Mouse (Mus musculus) retina, postnatal 7 days (tissue): ENCODE measurements around the gene Bysl.

Source experiments
- DNase-seq: peaks from one replicate; pipeline ENCODE4 v3.0.0-alpha.2; 2012; ENCODE audit warnings: low read depth, low spot score

The Bysl gene

GRCm38 (mm10) chr17:47594183-47594968 is 16.9 kb downstream of the Bysl start:
- no peak for DNase-seq

GRCm38 (mm10) chr17:47593854-47594182 is 17.5 kb downstream of the Bysl start:
- no peak for DNase-seq

- peak; percentile 83 for DNase-seq
These were observed 18.0 kb downstream of the Bysl start for GRCm38 (mm10) chr17:47593215-47593853.

GRCm38 (mm10) chr17:47591073-47591472 is 20.2 kb downstream of the Bysl start:
- no peak for DNase-seq

GRCm38 (mm10) chr17:47588517-47588916 is 22.8 kb downstream of the Bysl start:
- DNase-seq: no peak

GRCm38 (mm10) chr17:47580962-47581361 is 30.3 kb downstream of the Bysl start:
- DNase-seq: no peak

GRCm38 (mm10) chr17:47578655-47579054 is 32.6 kb downstream of the Bysl start:
- no peak for DNase-seq

GRCm38 (mm10) chr17:47574830-47575229 is 36.5 kb downstream of the Bysl start:
- DNase-seq: no peak

- no peak for DNase-seq
These were observed 37.3 kb downstream of the Bysl start for GRCm38 (mm10) chr17:47574028-47574427.

- DNase-seq: no peak
These were observed 38.9 kb downstream of the Bysl start for GRCm38 (mm10) chr17:47572436-47572835.

- no peak for DNase-seq
These were observed 39.7 kb downstream of the Bysl start for GRCm38 (mm10) chr17:47571621-47572020.

GRCm38 (mm10) chr17:47568951-47569527 is 42.3 kb downstream of the Bysl start:
- DNase-seq: no peak

- DNase-seq: no peak
These were observed 42.9 kb downstream of the Bysl start for GRCm38 (mm10) chr17:47568389-47568788.

- no peak for DNase-seq
These were observed 44.0 kb downstream of the Bysl start for GRCm38 (mm10) chr17:47567271-47567670.

GRCm38 (mm10) chr17:47566133-47566532 is 45.2 kb downstream of the Bysl start:
- no peak for DNase-seq

- no peak for DNase-seq
These were observed 46.7 kb downstream of the Bysl start for GRCm38 (mm10) chr17:47564612-47565011.

GRCm38 (mm10) chr17:47562875-47563274 is 48.4 kb downstream of the Bysl start:
- no peak for DNase-seq

- no peak for DNase-seq
These were observed 51.6 kb downstream of the Bysl start for GRCm38 (mm10) chr17:47559726-47560125.

- DNase-seq: no peak
These were observed 54.1 kb downstream of the Bysl start for GRCm38 (mm10) chr17:47557179-47557578.

- DNase-seq: no peak
These were observed 56.7 kb downstream of the Bysl start for GRCm38 (mm10) chr17:47554621-47555020.

- no peak for DNase-seq
These were observed 58.3 kb downstream of the Bysl start for GRCm38 (mm10) chr17:47552994-47553393.

- DNase-seq: no peak
These were observed 60.2 kb downstream of the Bysl start for GRCm38 (mm10) chr17:47551049-47551448.
